Mouse (Mus musculus) embryo, embryonic 11 days (tissue): ENCODE data around the gene Sorcs2.

Experiments used
- DNase-seq: peaks from one replicate; pipeline ENCODE4 v3.0.0-alpha.2; 2015

The Sorcs2 gene

GRCm38 (mm10) chr5:36113696-36114095, 284.2 kb downstream of the Sorcs2 start:
- no peak for DNase-seq

GRCm38 (mm10) chr5:36112696-36113095, 285.2 kb downstream of the Sorcs2 start:
- no peak for DNase-seq

GRCm38 (mm10) chr5:36111516-36111915, 286.4 kb downstream of the Sorcs2 start:
- no peak for DNase-seq

GRCm38 (mm10) chr5:36108339-36108887, 289.5 kb downstream of the Sorcs2 start:
- no peak for DNase-seq

GRCm38 (mm10) chr5:36103483-36103882, 294.5 kb downstream of the Sorcs2 start:
- DNase-seq: no peak

GRCm38 (mm10) chr5:36101129-36101528, 296.8 kb downstream of the Sorcs2 start:
- no peak for DNase-seq

GRCm38 (mm10) chr5:36100488-36100887, 297.5 kb downstream of the Sorcs2 start:
- DNase-seq: no peak

GRCm38 (mm10) chr5:36099662-36100061, 298.3 kb downstream of the Sorcs2 start:
- DNase-seq: no peak

- DNase-seq: no peak
These were observed 301.9 kb downstream of the Sorcs2 start for GRCm38 (mm10) chr5:36096046-36096445.

- no peak for DNase-seq
These were observed 307.9 kb downstream of the Sorcs2 start for GRCm38 (mm10) chr5:36090036-36090435.

GRCm38 (mm10) chr5:36089243-36089642, 308.7 kb downstream of the Sorcs2 start:
- no peak for DNase-seq

GRCm38 (mm10) chr5:36086931-36087330, 311.0 kb downstream of the Sorcs2 start:
- no peak for DNase-seq

- DNase-seq: no peak
These were observed 312.3 kb downstream of the Sorcs2 start for GRCm38 (mm10) chr5:36085621-36086020.

GRCm38 (mm10) chr5:36083869-36084565, 313.9 kb downstream of the Sorcs2 start:
- DNase-seq: no peak

- no peak for DNase-seq
These were observed 316.9 kb downstream of the Sorcs2 start for GRCm38 (mm10) chr5:36081021-36081420.

GRCm38 (mm10) chr5:36075172-36076074, 322.5 kb downstream of the Sorcs2 start:
- DNase-seq: no peak

- DNase-seq: peak; percentile 34
These were observed 328.2 kb downstream of the Sorcs2 start for GRCm38 (mm10) chr5:36069503-36070360.

GRCm38 (mm10) chr5:36067651-36068181, 330.2 kb downstream of the Sorcs2 start:
- DNase-seq: no peak

GRCm38 (mm10) chr5:36057804-36058322, 340.1 kb downstream of the Sorcs2 start:
- DNase-seq: no peak

GRCm38 (mm10) chr5:36056921-36057320, 341.0 kb downstream of the Sorcs2 start:
- no peak for DNase-seq

- DNase-seq: no peak
These were observed 342.1 kb downstream of the Sorcs2 start for GRCm38 (mm10) chr5:36055876-36056275.

- no peak for DNase-seq
These were observed 343.4 kb downstream of the Sorcs2 start for GRCm38 (mm10) chr5:36054498-36054897.
